Mouse (Mus musculus): ENCODE data around the gene Prpf19. TPM values are rescaled to one million over a fixed set of nuclear protein-coding genes. Genes with fewer than 3 reads are reported as not detected.

Gene Prpf19
- total and polyA plus RNA-seq, 2 experiments from 2014 or later: 36.8 to 362 TPM

GRCm38 (mm10) chr19:10938771-10939170, 43.7 kb downstream of the Prpf19 start:
- no peak overlapping the region for H3K4me2 ChIP-seq (ENCODE audit: low read depth, low read length)
- no peaks in the 10 kb centered on the region for H3K27me3 ChIP-seq (ENCODE audit: control insufficient read depth, insufficient read depth, low read length)
- no peak overlapping the region for H3K27ac ChIP-seq (ENCODE audit: low read depth)
- no peak overlapping the region for H3K4me3 ChIP-seq (ENCODE audit: low read depth, low read length)
- H3K4me1 ChIP-seq (ENCODE audit: control insufficient read depth, insufficient read depth): peaks cover 11% of the 10 kb centered on the region
- H3K9me3 ChIP-seq (replicated peaks; ENCODE audit: control insufficient read depth, low read length): no peaks in the 10 kb centered on the region
- ATAC-seq (ENCODE audit: insufficient read depth, low read depth) (no peak), DNase-seq (ENCODE audit: low spot score) (no peak)
- WGBS: 35% methylated on average over 3 of the region's 3 CpGs
- no peak overlapping the region for H3K9ac ChIP-seq (replicated peaks; ENCODE audit: low read depth, low read length)
- TF ChIP-seq EP300 (IDR thresholded peaks at IDR 0.05; ENCODE audit: low read depth): no peak
- no peak for TF ChIP-seq CTCF (IDR thresholded peaks at IDR 0.05; ENCODE audit: low read depth)
- peaks cover 19% of the 10 kb centered on the region for H3K36me3 ChIP-seq (replicated peaks; ENCODE audit: control insufficient read depth, insufficient read depth, low read length)

GRCm38 (mm10) chr19:10940097-10940800, 45.2 kb downstream of the Prpf19 start:
- Histone ChIP-seq H3K4me3 (ENCODE audit: low read depth, low read length) (peak overlapping the region; percentile 31), H3K9me3 (replicated peaks; ENCODE audit: control insufficient read depth, low read length) (no peaks in the 10 kb centered on the region), H3K27me3 (ENCODE audit: control insufficient read depth, insufficient read depth, low read length) (no peaks in the 10 kb centered on the region), H3K36me3 (replicated peaks; ENCODE audit: control insufficient read depth, insufficient read depth, low read length) (peaks cover 33% of the 10 kb centered on the region), H3K4me1 (ENCODE audit: control insufficient read depth, insufficient read depth) (peaks cover 11% of the 10 kb centered on the region), H3K4me2 (ENCODE audit: low read depth, low read length) (peak overlapping the region; percentile 57), H3K9ac (replicated peaks; ENCODE audit: low read depth, low read length) (peak overlapping the region; percentile 45), H3K27ac (ENCODE audit: low read depth) (no peak overlapping the region)
- peak; percentile 51 for DNase-seq (ENCODE audit: low spot score)
- TF ChIP-seq EP300 (IDR thresholded peaks at IDR 0.05; ENCODE audit: low read depth): no peak
- peak; percentile 77 for TF ChIP-seq CTCF (IDR thresholded peaks at IDR 0.05; ENCODE audit: low read depth)
- 21% methylated on average over 37 of the region's 37 CpGs for WGBS
- ATAC-seq (ENCODE audit: insufficient read depth, low read depth): peak; percentile 76

- no peaks in the 10 kb centered on the region for H3K27me3 ChIP-seq (ENCODE audit: control insufficient read depth, insufficient read depth, low read length)
- 10% methylated on average over 40 of the region's 40 CpGs for WGBS
- peak overlapping the region; percentile 57 for H3K4me2 ChIP-seq (ENCODE audit: low read depth, low read length)
- H3K36me3 ChIP-seq (replicated peaks; ENCODE audit: control insufficient read depth, insufficient read depth, low read length): peaks cover 37% of the 10 kb centered on the region
- peaks cover 11% of the 10 kb centered on the region for H3K4me1 ChIP-seq (ENCODE audit: control insufficient read depth, insufficient read depth)
- H3K9ac ChIP-seq (replicated peaks; ENCODE audit: low read depth, low read length): peak overlapping the region; percentile 45
- peak; percentile 33 for ATAC-seq (ENCODE audit: insufficient read depth, low read depth)
- DNase-seq (ENCODE audit: low spot score): no peak
- TF ChIP-seq CTCF (IDR thresholded peaks at IDR 0.05; ENCODE audit: low read depth): no peak
- TF ChIP-seq EP300 (IDR thresholded peaks at IDR 0.05; ENCODE audit: low read depth): no peak
- no peaks in the 10 kb centered on the region for H3K9me3 ChIP-seq (replicated peaks; ENCODE audit: control insufficient read depth, low read length)
- H3K27ac ChIP-seq (ENCODE audit: low read depth): no peak overlapping the region
- H3K4me3 ChIP-seq (ENCODE audit: low read depth, low read length): peak overlapping the region; percentile 31
These were observed 45.9 kb downstream of the Prpf19 start for GRCm38 (mm10) chr19:10940801-10941457.

GRCm38 (mm10) chr19:10943955-10944354, 48.9 kb downstream of the Prpf19 start:
- 81% methylated on average over 3 of the region's 3 CpGs for WGBS
- ATAC-seq (ENCODE audit: insufficient read depth, low read depth): no peak
- Histone ChIP-seq H3K9me3 (replicated peaks; ENCODE audit: control insufficient read depth, low read length) (no peaks in the 10 kb centered on the region), H3K27me3 (ENCODE audit: control insufficient read depth, insufficient read depth, low read length) (no peaks in the 10 kb centered on the region), H3K36me3 (replicated peaks; ENCODE audit: control insufficient read depth, insufficient read depth, low read length) (peaks cover 39% of the 10 kb centered on the region), H3K4me1 (ENCODE audit: control insufficient read depth, insufficient read depth) (peaks cover 28% of the 10 kb centered on the region), H3K9ac (replicated peaks; ENCODE audit: low read depth, low read length) (no peak overlapping the region), H3K4me3 (ENCODE audit: low read depth, low read length) (no peak overlapping the region), H3K4me2 (ENCODE audit: low read depth, low read length) (no peak overlapping the region), H3K27ac (ENCODE audit: low read depth) (no peak overlapping the region)
- no peak for DNase-seq (ENCODE audit: low spot score)
- TF ChIP-seq EP300 (IDR thresholded peaks at IDR 0.05; ENCODE audit: low read depth): no peak
- TF ChIP-seq CTCF (IDR thresholded peaks at IDR 0.05; ENCODE audit: low read depth): no peak

- DNase-seq (ENCODE audit: low spot score) (no peak), ATAC-seq (ENCODE audit: insufficient read depth, low read depth) (no peak)
- Histone ChIP-seq H3K27me3 (ENCODE audit: control insufficient read depth, insufficient read depth, low read length) (no peaks in the 10 kb centered on the region), H3K4me3 (ENCODE audit: low read depth, low read length) (no peak overlapping the region), H3K9me3 (replicated peaks; ENCODE audit: control insufficient read depth, low read length) (no peaks in the 10 kb centered on the region), H3K4me1 (ENCODE audit: control insufficient read depth, insufficient read depth) (peaks cover 18% of the 10 kb centered on the region), H3K9ac (replicated peaks; ENCODE audit: low read depth, low read length) (no peak overlapping the region), H3K4me2 (ENCODE audit: low read depth, low read length) (no peak overlapping the region), H3K27ac (ENCODE audit: low read depth) (no peak overlapping the region), H3K36me3 (replicated peaks; ENCODE audit: control insufficient read depth, insufficient read depth, low read length) (peaks cover 39% of the 10 kb centered on the region)
- 65% methylated on average over 3 of the region's 3 CpGs for WGBS
- no peak for TF ChIP-seq CTCF (IDR thresholded peaks at IDR 0.05; ENCODE audit: low read depth)
These were observed 51.5 kb downstream of the Prpf19 start for GRCm38 (mm10) chr19:10946506-10946905.
